Mouse (Mus musculus) thymus, adult 2 months (tissue): ENCODE data around the gene Zfp384. TPM values are rescaled to one million over a fixed set of nuclear protein-coding genes. Genes with fewer than 3 reads are reported as not detected.
"Not testable (repeated sequence)": the region's sequence is repeated elsewhere in the genome, so short reads cannot be mapped to it uniquely, and the experiment has no call there.

Experiments
- DNase-seq: peaks from one replicate; pipeline ENCODE4 v3.0.0; 2021
- H3K27ac ChIP-seq: fragments of 200-500 bp; 2 replicates; pipeline ENCODE4 v1.5.1; 2012; ENCODE audit warnings: low read length, control low read depth; ENCODE audit not compliant: control insufficient read depth, insufficient read depth
- H3K27me3 ChIP-seq: fragments of 200-500 bp; 2 replicates; pipeline ENCODE4 v1.6.1; 2012; ENCODE audit warnings: mild to moderate bottlenecking, low read length, moderate library complexity, mixed read lengths; ENCODE audit not compliant: control insufficient read depth, insufficient read depth
- H3K36me3 ChIP-seq: fragments of 200-500 bp; 2 replicates; pipeline ENCODE4 v1.6.1; 2012; ENCODE audit warnings: mild to moderate bottlenecking, low read length, moderate library complexity; ENCODE audit not compliant: control insufficient read depth, insufficient read depth
- H3K4me1 ChIP-seq: fragments of 200-500 bp; replicated peaks from 2 replicates; pipeline ENCODE4 v1.6.1; 2012; ENCODE audit warnings: low read length; ENCODE audit not compliant: control insufficient read depth, insufficient read depth
- H3K4me3 ChIP-seq: fragments of 200-500 bp; 2 replicates; pipeline ENCODE4 v1.5.1; 2012; ENCODE audit warnings: mild to moderate bottlenecking, low read length, control low read depth, moderate library complexity; ENCODE audit not compliant: control insufficient read depth, insufficient read depth
- CTCF ChIP-seq: fragments of 200-500 bp; IDR thresholded peaks from 2 replicates; pipeline ENCODE4 v1.5.1; 2012; ENCODE audit warnings: mild to moderate bottlenecking, control low read depth, low read length, moderate library complexity, borderline replicate concordance; ENCODE audit not compliant: control insufficient read depth, poor library complexity, insufficient read depth; ENCODE audit errors: extremely low read depth
- POLR2A ChIP-seq: fragments of 200-500 bp; IDR thresholded peaks from 2 replicates; pipeline ENCODE4 v1.6.1; 2012; ENCODE audit warnings: mild to moderate bottlenecking, low read length, control low read depth, moderate library complexity; ENCODE audit not compliant: control insufficient read depth, poor library complexity, insufficient read depth; ENCODE audit errors: extremely low read depth
- WGBS: fragments of 180-500 bp; shearing (Covaris S2); methylation state at CpG from one replicate; pipeline ENCODE4 v1.1.7; 2018; 5-methylcytosine and 5-hydroxymethylcytosine counted together
- polyA plus RNA-seq: library from polyadenylated mRNA; depleted of rRNA; stranded (reverse); fragments of >200 nt; gene quantifications from 2 replicates; pipeline ENCODE4 v1.2.3, GENCODE M21; 2012

The Zfp384 gene
- polyA plus RNA-seq, 1 experiment, result 117 TPM

GRCm38 (mm10) chr6:125061493-125061892, 52.5 kb downstream of the Zfp384 start:
- 90% methylated on average over 6 of the region's 6 CpGs for WGBS
- no peak overlapping the region for H3K27ac ChIP-seq
- TF ChIP-seq POLR2A, result no peak
- no peak for TF ChIP-seq CTCF
- H3K4me3 ChIP-seq, result no peak overlapping the region
- no peaks in the 10 kb centered on the region for H3K27me3 ChIP-seq
- H3K36me3 ChIP-seq, result no peaks in the 10 kb centered on the region
- DNase-seq, result no peak
- no peaks in the 10 kb centered on the region for H3K4me1 ChIP-seq

DNA sequence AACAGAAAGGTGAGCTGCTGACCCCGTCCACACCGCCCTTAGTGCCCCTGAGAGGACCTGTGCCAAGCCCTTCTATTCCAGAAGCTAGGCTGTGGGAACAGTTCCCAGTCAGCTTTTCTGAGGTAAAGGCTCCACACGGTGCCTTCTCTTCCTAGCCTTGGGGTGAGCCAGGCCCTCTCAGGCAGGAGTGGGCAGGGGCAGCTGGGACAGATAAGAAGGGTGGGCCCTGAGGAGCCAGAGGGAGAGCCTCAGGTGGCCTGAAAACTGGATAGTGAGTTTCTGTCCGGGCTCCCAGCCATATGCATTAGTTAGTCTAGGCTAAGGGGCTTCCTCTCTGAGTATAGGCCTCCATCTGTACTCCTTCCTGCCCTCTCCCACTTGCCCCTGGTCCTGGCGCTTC, 53.6 kb downstream of the Zfp384 start:
- TF ChIP-seq POLR2A (no peak), CTCF (no peak)

GRCm38 (mm10) chr6:125063906-125064305, 55.0 kb downstream of the Zfp384 start:
- TF ChIP-seq CTCF (no peak), POLR2A (no peak)
- Histone ChIP-seq H3K4me1 (no peaks in the 10 kb centered on the region), H3K27me3 (no peaks in the 10 kb centered on the region), H3K36me3 (no peaks in the 10 kb centered on the region), H3K27ac (no peak overlapping the region), H3K4me3 (no peak overlapping the region)
- WGBS, result over 99% methylated on average over 6 of the region's 6 CpGs
- no peak for DNase-seq

More for the DNA sequence above, 53.6 kb downstream of the Zfp384 start:
- no peaks in the 10 kb centered on the region for H3K4me1 ChIP-seq
- H3K27me3 ChIP-seq, result no peaks in the 10 kb centered on the region
- DNase-seq, result no peak
- H3K27ac ChIP-seq, result no peak overlapping the region
- 91% methylated on average over 5 of the region's 5 CpGs for WGBS
- H3K36me3 ChIP-seq, result no peaks in the 10 kb centered on the region
- no peak overlapping the region for H3K4me3 ChIP-seq

GRCm38 (mm10) chr6:125065223-125065622, 56.3 kb downstream of the Zfp384 start:
- H3K27ac ChIP-seq, result not testable (repeated sequence)
- WGBS, result 80% methylated on average over 1 of the region's 1 CpGs

DNA sequence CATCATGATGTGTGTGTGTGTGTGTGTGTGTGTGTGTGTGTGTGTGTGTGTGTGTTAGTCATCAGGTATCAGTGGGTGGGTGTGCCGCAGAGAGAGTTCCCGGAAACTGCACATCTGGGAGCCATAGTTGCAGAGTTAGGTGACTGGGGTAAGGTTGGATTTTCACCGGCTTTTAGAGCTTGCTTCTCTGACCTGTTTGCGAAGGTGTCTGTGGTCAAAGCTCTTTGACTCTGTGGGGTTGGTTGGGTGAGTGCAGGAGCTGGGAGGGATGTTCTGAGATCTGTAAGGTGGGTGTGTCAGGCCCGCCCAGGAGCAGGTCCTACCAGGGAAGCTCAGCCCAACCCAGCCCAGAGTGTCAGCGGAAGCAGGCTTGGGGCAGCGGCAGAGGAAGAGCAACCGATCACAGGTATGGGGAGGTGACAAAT, 58.6 kb downstream of the Zfp384 start, which contains the start of gene Lpar5:
Lpar5 (plus strand) TSS at position 350 of the 425 bp plus-strand sequence.
- Histone ChIP-seq H3K27ac (no peak within 1 kb of the TSS), H3K36me3 (no peaks in the 10 kb centered on the region), H3K4me1 (peaks cover 14% of the 10 kb centered on the region), H3K4me3 (no peak within 1 kb of the TSS), H3K27me3 (no peaks in the 10 kb centered on the region)
- 76% methylated on average over 8 of the region's 8 CpGs for WGBS
- TF ChIP-seq CTCF, result no peak
- TF ChIP-seq POLR2A, result no peak
- no peak for DNase-seq

More at GRCm38 (mm10) chr6:125065223-125065622, 56.3 kb downstream of the Zfp384 start:
- H3K27me3 ChIP-seq, H3K4me3 ChIP-seq, H3K4me1 ChIP-seq, H3K36me3 ChIP-seq, DNase-seq: not testable (repeated sequence)

GRCm38 (mm10) chr6:125071170-125071895, 62.4 kb downstream of the Zfp384 start:
- no peaks in the 10 kb centered on the region for H3K36me3 ChIP-seq
- 7% methylated on average over 18 of the region's 18 CpGs for WGBS
- peak overlapping the region; percentile 47 for H3K4me3 ChIP-seq
- H3K27ac ChIP-seq, result peak overlapping the region; percentile 34
- peak; percentile 69 for DNase-seq
- TF ChIP-seq POLR2A (no peak), CTCF (no peak)
- peaks cover 32% of the 10 kb centered on the region for H3K4me1 ChIP-seq
- H3K27me3 ChIP-seq, result no peaks in the 10 kb centered on the region

- Histone ChIP-seq H3K36me3 (no peaks in the 10 kb centered on the region), H3K27ac (peak overlapping the region; percentile 34), H3K4me3 (peak overlapping the region; percentile 29), H3K27me3 (no peaks in the 10 kb centered on the region), H3K4me1 (peaks cover 32% of the 10 kb centered on the region)
- peak; percentile 61 for DNase-seq
- no peak for TF ChIP-seq CTCF
- TF ChIP-seq POLR2A, result no peak
- 1% methylated on average over 2 of the region's 2 CpGs for WGBS
These were observed 62.9 kb downstream of the Zfp384 start for GRCm38 (mm10) chr6:125071896-125072279.
